Mouse (Mus musculus) small intestine, adult 2 months (tissue): Measurements from ENCODE around the gene Olfr577.

Source experiments
- CTCF ChIP-seq: fragments of 200-500 bp; IDR thresholded peaks from 2 replicates; pipeline ENCODE4 v1.5.1; 2012; ENCODE audit warnings: low read depth, mild to moderate bottlenecking, control low read depth, inconsistent platforms, low read length, moderate library complexity, mixed read lengths; ENCODE audit not compliant: insufficient replicate concordance, insufficient read length; ENCODE audit errors: extremely low read depth
- POLR2A ChIP-seq: fragments of 200-500 bp; IDR thresholded peaks from 2 replicates; pipeline ENCODE4 v1.6.1; 2012; ENCODE audit warnings: low read depth, mild to moderate bottlenecking, control low read depth, inconsistent platforms, low read length, moderate library complexity

DNA sequence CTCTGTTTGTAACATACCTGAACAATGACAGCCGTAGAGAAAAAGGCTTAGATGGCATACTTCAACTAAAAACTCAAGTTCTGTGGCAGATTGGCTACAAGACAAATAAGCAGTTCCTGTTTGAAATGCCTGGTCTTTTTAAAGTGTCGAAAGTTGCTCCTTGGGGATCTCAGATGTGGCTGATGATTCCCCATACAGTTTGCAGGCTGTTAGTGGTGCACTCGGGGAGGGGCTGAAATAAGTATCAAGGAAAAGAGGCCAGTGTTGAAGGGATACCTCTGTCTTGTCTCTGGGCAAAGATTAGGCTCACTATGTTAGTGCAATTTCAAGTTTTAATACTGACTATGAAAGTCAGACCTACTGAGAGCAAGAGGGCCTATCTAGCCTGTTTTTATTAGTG lies 13.5 kb upstream of the Olfr577 start, which contains the start of gene Olfr578:
- TF ChIP-seq CTCF = no peak
- TF ChIP-seq POLR2A = no peak
